Mouse (Mus musculus): ENCODE results near the gene Fam107b.

- TF ChIP-seq CTCF (IDR thresholded peaks at IDR 0.05; ENCODE audit: extremely low read depth, insufficient read depth, insufficient read length, insufficient replicate concordance) (no peak), POLR2A (IDR thresholded peaks at IDR 0.05; ENCODE audit: low read depth, low read length) (no peak)
Observed at GRCm38 (mm10) chr2:3659300-3659910, 89.1 kb downstream of the Fam107b start.
